Comparison of ENCODE assay signal across 14 mouse cellular contexts in genomic region chr2:84266883-84267554, GRCm38 (mm10).
DNase-seq lines count a peak whose midpoint lies in the region; ATAC-seq lines count a peak whose summit lies in the region.
"Had no signal": no experiment of that assay in that cellular context is flagged by ENCODE, and none has a peak within 500 bp of the region (broad histone marks: within the 10 kb centered on the region; RNA-seq: fewer than 3 reads in every experiment).

No protein-coding gene starts in this region.

- DNase-seq in kidney, adult 11 months: peak; percentile 5
- DNase-seq in kidney, adult 18-20 months: no peak
- DNase-seq in embryonic facial prominence, embryonic 11.5 days (ENCODE audit: low spot score): peak; percentile 41
- peak; percentile 6 to 40 for DNase-seq in kidney, postnatal 4 days
- DNase-seq in neural tube, embryonic 11.5 days (ENCODE audit: low spot score): peak; percentile 38
- no peak for DNase-seq in gastrocnemius, postnatal 4 days (ENCODE audit: low spot score in 2 of 2)
- DNase-seq in frontal cortex, postnatal 25 days (ENCODE audit: low spot score in 2 of 2): no peak
- DNase-seq: adrenal gland, adult 8-10 months; cerebellum, adult 18-20 months; layer of hippocampus, postnatal 36 days had no signal

- no peak overlapping the region for H3K9ac ChIP-seq in embryonic facial prominence, embryonic 11.5 days (replicated peaks; ENCODE audit: low read length)
- no peak overlapping the region for H3K9ac ChIP-seq in neural tube, embryonic 11.5 days (ENCODE audit: low read length)
- H3K9ac ChIP-seq in midbrain, embryonic 15.5 days: no peak overlapping the region
- H3K9ac ChIP-seq: embryonic facial prominence, embryonic 15.5 days; hindbrain, embryonic 14.5 days; neural tube, embryonic 12.5 days had no signal

- H3K4me2 ChIP-seq in embryonic facial prominence, embryonic 11.5 days (ENCODE audit: low read depth, low read length): no peak overlapping the region
- no peak overlapping the region for H3K4me2 ChIP-seq in neural tube, embryonic 11.5 days (ENCODE audit: low read depth)
- no peak overlapping the region for H3K4me2 ChIP-seq in midbrain, embryonic 15.5 days
- H3K4me2 ChIP-seq: embryonic facial prominence, embryonic 15.5 days; hindbrain, embryonic 14.5 days; neural tube, embryonic 12.5 days had no signal

- H3K9me3 ChIP-seq in embryonic facial prominence, embryonic 11.5 days (replicated peaks; ENCODE audit: control insufficient read depth, low read length): no peaks in the 10 kb centered on the region
- no peaks in the 10 kb centered on the region for H3K9me3 ChIP-seq in neural tube, embryonic 11.5 days (ENCODE audit: control insufficient read depth, low read length)
- no peaks in the 10 kb centered on the region for H3K9me3 ChIP-seq in midbrain, embryonic 15.5 days
- H3K9me3 ChIP-seq: embryonic facial prominence, embryonic 15.5 days; neural tube, embryonic 12.5 days had no signal

- ATAC-seq in embryonic facial prominence, embryonic 11.5 days (replicated peaks; ENCODE audit: insufficient number of reproducible peaks, low FRiP score, low TSS enrichment, low read depth): no peak
- peak; percentile 24; the same call in 1 of the 2 replicates for ATAC-seq in neural tube, embryonic 11.5 days (ENCODE audit: insufficient read depth, low FRiP score, low TSS enrichment)
- ATAC-seq in midbrain, embryonic 15.5 days (replicated peaks): no peak

- H3K4me3 ChIP-seq in embryonic facial prominence, embryonic 11.5 days (ENCODE audit: low read depth, low read length): no peak overlapping the region
- H3K4me3 ChIP-seq in neural tube, embryonic 11.5 days (ENCODE audit: low read depth, low read length): no peak overlapping the region
- no peak overlapping the region for H3K4me3 ChIP-seq in midbrain, embryonic 15.5 days
- H3K4me3 ChIP-seq: embryonic facial prominence, embryonic 15.5 days; neural tube, embryonic 12.5 days had no signal

- H3K27ac ChIP-seq in embryonic facial prominence, embryonic 11.5 days (replicated peaks; ENCODE audit: low read depth, low read length): no peak overlapping the region
- no peak overlapping the region for H3K27ac ChIP-seq in neural tube, embryonic 11.5 days (ENCODE audit: low read depth, low read length)
- no peak overlapping the region for H3K27ac ChIP-seq in midbrain, embryonic 15.5 days
- H3K27ac ChIP-seq: embryonic facial prominence, embryonic 15.5 days; hindbrain, embryonic 14.5 days; neural tube, embryonic 12.5 days had no signal

- WGBS in embryonic facial prominence, embryonic 11.5 days: 35% methylated on average over 6 of the region's 6 CpGs
- 58% methylated on average over 6 of the region's 6 CpGs for WGBS in neural tube, embryonic 11.5 days
- WGBS in midbrain, embryonic 15.5 days: 66% methylated on average over 6 of the region's 6 CpGs

- no peaks in the 10 kb centered on the region for H3K27me3 ChIP-seq in embryonic facial prominence, embryonic 11.5 days (ENCODE audit: control insufficient read depth, insufficient read depth, low read length)
- H3K27me3 ChIP-seq in neural tube, embryonic 11.5 days (ENCODE audit: control insufficient read depth, insufficient read depth, low read length): no peaks in the 10 kb centered on the region
- no peaks in the 10 kb centered on the region for H3K27me3 ChIP-seq in midbrain, embryonic 15.5 days (replicated peaks)
- H3K27me3 ChIP-seq: embryonic facial prominence, embryonic 15.5 days; neural tube, embryonic 12.5 days had no signal

- no peaks in the 10 kb centered on the region for H3K4me1 ChIP-seq in embryonic facial prominence, embryonic 11.5 days (ENCODE audit: control insufficient read depth, insufficient read depth, low read length)
- no peaks in the 10 kb centered on the region for H3K4me1 ChIP-seq in neural tube, embryonic 11.5 days (ENCODE audit: control insufficient read depth, insufficient read depth, low read length)
- H3K4me1 ChIP-seq in midbrain, embryonic 15.5 days: no peaks in the 10 kb centered on the region
- H3K4me1 ChIP-seq: embryonic facial prominence, embryonic 15.5 days; neural tube, embryonic 12.5 days had no signal

- no peaks in the 10 kb centered on the region for H3K36me3 ChIP-seq in embryonic facial prominence, embryonic 11.5 days (replicated peaks; ENCODE audit: control insufficient read depth, insufficient read depth, low read depth, low read length)
- H3K36me3 ChIP-seq in neural tube, embryonic 11.5 days (ENCODE audit: control insufficient read depth, insufficient read depth, low read length): no peaks in the 10 kb centered on the region
- H3K36me3 ChIP-seq in midbrain, embryonic 15.5 days (replicated peaks): no peaks in the 10 kb centered on the region
- H3K36me3 ChIP-seq: embryonic facial prominence, embryonic 15.5 days; neural tube, embryonic 12.5 days had no signal

Comparison
In these comparisons a context has a peak if more than half of its experiments do, and no peak if none do; other contexts are left out.
1. DNase-seq: peak in kidney, adult 11 months (single experiment), embryonic facial prominence, embryonic 11.5 days (single experiment), kidney, postnatal 4 days (2 of 2) and neural tube, embryonic 11.5 days (single experiment); none in kidney, adult 18-20 months (single experiment), gastrocnemius, postnatal 4 days (0 of 2) and frontal cortex, postnatal 25 days (0 of 2).